Mouse (Mus musculus) brain, embryonic 14.5 days (tissue): Measurements from ENCODE around the gene Tspan14. TPM values are rescaled to one million over a fixed set of nuclear protein-coding genes. Genes with fewer than 3 reads are reported as not detected.

Source experiments
- DNase-seq: peaks from one replicate; pipeline ENCODE4 v3.0.0-alpha.2; 2011; ENCODE audit warnings: low read depth
- CTCF ChIP-seq: fragments of 200-500 bp; IDR thresholded peaks from 2 replicates; pipeline ENCODE4 v1.5.1; 2012; ENCODE audit warnings: inconsistent platforms, mild to moderate bottlenecking, moderate library complexity, borderline replicate concordance; ENCODE audit not compliant: insufficient read depth, insufficient read length; ENCODE audit errors: extremely low read depth
- POLR2A ChIP-seq: fragments of 200-500 bp; IDR thresholded peaks from 2 replicates; pipeline ENCODE4 v1.6.1; 2012; ENCODE audit warnings: mild to moderate bottlenecking, inconsistent platforms, borderline replicate concordance; ENCODE audit not compliant: poor library complexity, insufficient read depth, insufficient read length, severe bottlenecking; ENCODE audit errors: extremely low read depth
- polyA plus RNA-seq: library from polyadenylated mRNA; depleted of rRNA; stranded (reverse); fragments of >200 nt; gene quantifications from 2 replicates; pipeline ENCODE4 v1.2.3, GENCODE M21; 2012

Gene Tspan14
- polyA plus RNA-seq, 1 experiment = 87.7 TPM

GRCm38 (mm10) chr14:40908763-40909162, 57.8 kb downstream of the Tspan14 start:
- DNase-seq = no peak
- TF ChIP-seq CTCF = no peak
- no peak for TF ChIP-seq POLR2A

- TF ChIP-seq CTCF (no peak), POLR2A (no peak)
- no peak for DNase-seq
Measured at GRCm38 (mm10) chr14:40906770-40907169, 59.8 kb downstream of the Tspan14 start.

GRCm38 (mm10) chr14:40905813-40906212, 60.8 kb downstream of the Tspan14 start:
- TF ChIP-seq POLR2A (no peak), CTCF (no peak)
- no peak for DNase-seq

GRCm38 (mm10) chr14:40902307-40903055, 64.1 kb downstream of the Tspan14 start:
- DNase-seq = no peak
- TF ChIP-seq POLR2A = no peak
- no peak for TF ChIP-seq CTCF

GRCm38 (mm10) chr14:40900267-40900666, 66.3 kb downstream of the Tspan14 start:
- TF ChIP-seq CTCF = no peak
- TF ChIP-seq POLR2A = no peak
- no peak for DNase-seq

GRCm38 (mm10) chr14:40897916-40898315, 68.7 kb downstream of the Tspan14 start:
- no peak for TF ChIP-seq CTCF
- no peak for TF ChIP-seq POLR2A

GRCm38 (mm10) chr14:40895681-40896080, 70.9 kb downstream of the Tspan14 start:
- no peak for DNase-seq
- no peak for TF ChIP-seq POLR2A
- no peak for TF ChIP-seq CTCF

More at GRCm38 (mm10) chr14:40897916-40898315, 68.7 kb downstream of the Tspan14 start:
- DNase-seq = no peak

GRCm38 (mm10) chr14:40894576-40895247, 71.9 kb downstream of the Tspan14 start:
- DNase-seq = peak; percentile 89
- peak; percentile 92 for TF ChIP-seq CTCF
- TF ChIP-seq POLR2A = no peak

GRCm38 (mm10) chr14:40893884-40894283, 72.7 kb downstream of the Tspan14 start:
- DNase-seq = no peak
- TF ChIP-seq POLR2A (no peak), CTCF (no peak)

- no peak for DNase-seq
- TF ChIP-seq CTCF (no peak), POLR2A (no peak)
Measured at GRCm38 (mm10) chr14:40893196-40893595, 73.4 kb downstream of the Tspan14 start, which contains the start of gene Sh2d4b. Gene Sh2d4b, minus strand, starts transcription at chr14:40893266.

- no peak for TF ChIP-seq CTCF
- TF ChIP-seq POLR2A = no peak
- no peak for DNase-seq
Measured at GRCm38 (mm10) chr14:40892326-40892825, 74.2 kb downstream of the Tspan14 start.

GRCm38 (mm10) chr14:40891506-40891905, 75.1 kb downstream of the Tspan14 start:
- TF ChIP-seq POLR2A = no peak
- no peak for TF ChIP-seq CTCF
- no peak for DNase-seq

- DNase-seq = no peak
- TF ChIP-seq CTCF = no peak
- no peak for TF ChIP-seq POLR2A
Measured at GRCm38 (mm10) chr14:40889704-40890103, 76.9 kb downstream of the Tspan14 start.
